Mouse (Mus musculus) retina, postnatal 7 days (tissue): Measurements from ENCODE around the gene Itprip.

Experiments used
- DNase-seq: peaks from one replicate; pipeline ENCODE4 v3.0.0-alpha.2; 2012; ENCODE audit warnings: low read depth, low spot score

Gene Itprip

GRCm38 (mm10) chr19:47915251-47915650 lies 3.8 kb downstream of the Itprip start:
- no peak for DNase-seq

DNA sequence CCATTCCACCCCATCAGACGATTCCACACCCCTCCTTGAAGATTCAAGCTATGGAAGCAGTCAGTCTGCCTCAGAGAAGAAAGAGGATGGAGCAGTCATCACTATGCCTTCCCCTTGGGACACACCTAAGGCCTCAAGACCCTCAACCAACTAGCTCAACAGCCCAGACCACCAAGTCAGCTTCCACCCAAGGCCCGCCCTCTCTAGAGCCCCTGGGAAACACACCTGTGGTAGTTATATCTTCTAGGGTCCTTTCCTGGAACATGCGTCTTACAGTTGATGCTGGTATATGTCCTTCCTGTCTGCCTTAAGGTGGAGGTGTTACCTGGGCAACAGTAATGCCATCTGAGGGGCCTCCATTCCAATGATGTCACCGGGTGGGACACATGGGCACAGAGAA lies 4.9 kb downstream of the Itprip start:
- no peak for DNase-seq

DNA sequence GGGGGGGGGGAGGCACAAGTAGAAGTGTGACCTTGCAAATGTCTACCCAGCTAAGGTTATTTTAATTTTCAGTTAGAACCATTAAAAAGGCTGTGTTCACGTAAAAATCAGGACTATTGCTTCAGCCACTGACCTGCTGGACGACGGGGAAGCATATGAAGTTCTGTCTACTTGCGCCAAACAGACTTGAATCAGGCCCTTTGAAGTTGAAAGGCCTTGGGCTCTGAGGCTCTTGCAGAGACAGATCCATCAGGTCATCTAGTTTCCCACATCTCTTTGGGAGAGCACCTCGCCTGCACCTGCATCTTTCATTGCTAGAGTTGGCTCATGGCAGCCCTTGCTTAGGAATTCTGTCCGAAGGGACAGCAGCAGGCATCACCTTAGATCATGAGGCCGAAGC lies 5.8 kb downstream of the Itprip start:
- no peak for DNase-seq

- no peak for DNase-seq
These were observed 8.3 kb downstream of the Itprip start for GRCm38 (mm10) chr19:47910751-47911150.

- DNase-seq, result no peak
These were observed 8.9 kb downstream of the Itprip start for GRCm38 (mm10) chr19:47910117-47910618.

GRCm38 (mm10) chr19:47909387-47910116 lies 9.5 kb downstream of the Itprip start:
- DNase-seq, result peak; percentile 36

DNA sequence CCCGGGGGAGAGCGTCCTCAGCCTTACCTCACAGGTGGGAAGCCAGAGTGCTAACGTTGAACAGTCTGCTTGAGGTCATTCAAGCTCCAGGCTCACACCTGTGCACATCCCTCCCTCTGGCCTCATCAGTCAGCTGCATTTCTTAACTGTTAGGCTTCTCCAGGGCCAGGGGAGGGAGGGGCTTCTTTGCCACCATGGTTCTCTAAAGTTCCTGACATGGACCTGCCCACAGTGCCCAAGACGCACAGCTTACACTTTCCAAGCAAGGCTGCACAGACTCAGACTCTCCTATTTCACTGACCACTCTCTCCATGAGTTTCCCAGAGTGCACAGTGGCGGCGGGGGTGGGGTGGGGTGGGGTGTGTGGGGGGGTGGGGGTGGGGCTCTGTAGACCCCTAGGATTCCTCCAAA lies 10.1 kb downstream of the Itprip start:
- DNase-seq, result no peak

DNA sequence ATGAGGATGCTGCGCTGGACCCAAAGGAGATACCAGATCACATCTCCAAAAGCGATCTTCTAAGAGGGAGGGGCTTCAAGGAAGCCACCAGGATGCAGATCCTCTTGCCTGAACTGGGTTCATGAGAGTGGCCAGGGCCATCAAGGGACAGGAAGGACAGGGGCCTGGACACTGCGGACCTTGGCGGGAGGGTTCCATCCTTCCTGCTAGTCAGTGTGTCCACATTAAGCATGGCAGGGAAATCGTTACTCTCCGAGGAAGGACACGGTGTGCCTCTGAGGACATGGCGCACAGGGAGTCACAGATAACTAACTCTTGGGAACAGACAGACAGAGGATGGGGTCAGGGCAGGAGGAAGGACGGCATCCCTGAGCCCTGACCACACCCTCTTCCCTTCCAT lies 11.5 kb downstream of the Itprip start:
- DNase-seq, result no peak

DNA sequence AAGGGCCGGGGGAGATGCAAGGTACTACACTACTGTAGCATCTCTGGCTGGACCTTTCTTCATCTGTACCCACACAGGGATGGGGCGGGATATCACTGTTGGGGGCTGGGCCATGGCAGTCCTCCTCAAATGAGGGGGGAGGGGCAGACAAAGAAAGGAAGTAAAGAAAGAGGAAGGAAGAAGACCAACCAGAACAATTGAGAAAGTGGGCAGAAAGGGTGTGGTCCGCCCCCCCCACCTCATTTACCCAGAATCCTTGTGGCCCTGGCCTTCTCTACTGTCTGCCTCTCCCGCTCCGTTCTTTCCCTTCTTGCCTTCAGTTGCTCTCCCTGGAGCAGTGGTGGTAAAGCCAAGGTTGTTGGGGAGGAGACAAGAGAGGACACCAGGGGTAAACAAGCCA lies 13.5 kb downstream of the Itprip start:
- no peak for DNase-seq

DNA sequence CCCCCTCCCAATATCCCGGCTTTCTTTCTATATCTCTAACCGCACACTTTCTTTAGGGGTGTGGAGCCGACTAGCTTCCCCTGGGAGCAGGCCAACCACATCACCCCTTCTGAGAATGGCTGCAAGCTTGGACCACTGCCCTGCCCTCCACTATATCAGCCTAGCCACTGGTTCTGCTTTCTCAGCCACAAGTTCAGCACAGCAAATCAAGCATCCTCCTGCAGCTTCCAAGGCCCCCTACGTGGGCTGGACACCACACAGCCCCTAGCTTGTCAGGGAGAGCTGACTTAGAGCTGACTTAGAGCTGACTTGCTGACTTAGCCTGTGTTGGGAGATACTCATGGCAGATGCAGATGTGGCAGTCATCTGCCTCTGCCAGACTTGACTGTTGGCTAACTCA lies 14.0 kb downstream of the Itprip start:
- no peak for DNase-seq

- no peak for DNase-seq
These were observed 15.4 kb downstream of the Itprip start for GRCm38 (mm10) chr19:47903679-47904078.

DNA sequence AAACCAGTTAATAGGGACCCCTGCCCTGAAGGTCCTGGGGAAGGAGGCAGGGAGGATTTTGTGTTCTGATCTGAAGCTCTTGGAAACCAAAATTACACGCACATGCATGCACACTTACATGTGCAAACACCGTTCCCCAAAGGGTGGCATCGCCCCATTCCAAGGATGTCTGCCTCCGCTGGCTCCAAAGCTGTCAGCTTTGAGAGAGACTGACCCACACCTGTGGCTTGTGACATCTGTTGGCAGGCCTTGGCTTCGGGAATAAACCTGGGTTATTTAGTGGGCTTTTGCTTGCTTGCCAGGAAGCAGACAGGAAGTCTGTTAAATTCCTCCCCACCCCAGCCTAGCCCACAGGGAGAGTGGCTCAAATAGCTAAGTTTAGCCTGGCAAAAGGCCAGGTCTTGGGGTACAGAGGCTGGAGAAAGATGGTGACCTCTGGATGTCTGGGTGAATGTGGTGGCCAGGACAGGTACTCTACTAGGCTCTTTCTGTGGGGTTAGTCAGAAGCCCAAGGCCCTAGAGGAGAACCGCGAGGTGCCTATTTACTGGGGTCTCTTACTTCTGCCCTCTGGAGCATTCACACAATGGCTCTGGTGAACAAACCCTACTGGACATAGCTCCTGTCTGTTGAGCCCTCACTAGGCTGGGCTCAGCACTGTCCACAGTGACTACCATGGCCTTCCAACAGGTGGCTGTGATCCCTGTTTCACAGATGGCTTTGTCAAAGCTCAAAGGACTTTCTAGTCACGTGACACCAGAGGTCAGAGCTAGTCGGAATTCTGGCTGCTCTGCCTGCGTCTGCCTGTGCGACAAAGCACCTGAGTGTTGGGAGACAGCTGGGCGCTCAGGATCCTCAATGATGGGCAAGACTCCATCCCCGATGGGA lies 16.5 kb downstream of the Itprip start:
- DNase-seq, result no peak

- no peak for DNase-seq
These were observed 18.5 kb downstream of the Itprip start for GRCm38 (mm10) chr19:47900558-47900957.

- DNase-seq, result no peak
These were observed 19.1 kb downstream of the Itprip start for GRCm38 (mm10) chr19:47900012-47900411.

DNA sequence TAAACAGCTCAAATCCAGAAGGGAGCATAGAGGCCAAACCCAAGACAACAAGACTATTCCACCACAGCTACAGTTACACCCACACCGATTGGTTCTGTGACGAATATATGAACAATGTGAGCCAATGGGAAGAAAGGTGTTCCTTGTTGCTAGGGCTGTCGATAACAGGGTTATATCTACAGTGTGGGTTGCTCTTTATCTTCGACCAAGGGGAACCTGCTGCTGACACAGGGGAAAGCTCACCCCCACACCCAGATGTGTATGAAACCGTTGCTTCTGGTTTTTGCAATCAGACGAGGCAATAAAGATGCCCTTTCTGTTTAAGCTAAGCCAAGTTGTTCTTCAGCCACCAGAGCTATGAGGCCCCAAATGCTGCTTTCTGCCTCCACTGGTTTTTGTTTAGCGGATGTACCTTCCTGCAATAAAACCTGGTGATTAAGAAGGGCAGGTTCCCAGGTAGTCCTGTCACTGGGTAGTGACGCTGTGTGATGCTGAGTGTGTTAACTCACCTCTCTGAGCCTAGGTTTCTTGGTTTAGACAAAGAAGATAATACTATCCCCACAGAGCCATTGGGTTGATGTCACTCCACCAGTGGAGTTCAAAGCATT lies 20.5 kb downstream of the Itprip start:
- DNase-seq, result no peak

- DNase-seq, result no peak
These were observed 26.0 kb downstream of the Itprip start for GRCm38 (mm10) chr19:47893092-47893491.

GRCm38 (mm10) chr19:47891562-47892312 lies 27.4 kb downstream of the Itprip start:
- no peak for DNase-seq

DNA sequence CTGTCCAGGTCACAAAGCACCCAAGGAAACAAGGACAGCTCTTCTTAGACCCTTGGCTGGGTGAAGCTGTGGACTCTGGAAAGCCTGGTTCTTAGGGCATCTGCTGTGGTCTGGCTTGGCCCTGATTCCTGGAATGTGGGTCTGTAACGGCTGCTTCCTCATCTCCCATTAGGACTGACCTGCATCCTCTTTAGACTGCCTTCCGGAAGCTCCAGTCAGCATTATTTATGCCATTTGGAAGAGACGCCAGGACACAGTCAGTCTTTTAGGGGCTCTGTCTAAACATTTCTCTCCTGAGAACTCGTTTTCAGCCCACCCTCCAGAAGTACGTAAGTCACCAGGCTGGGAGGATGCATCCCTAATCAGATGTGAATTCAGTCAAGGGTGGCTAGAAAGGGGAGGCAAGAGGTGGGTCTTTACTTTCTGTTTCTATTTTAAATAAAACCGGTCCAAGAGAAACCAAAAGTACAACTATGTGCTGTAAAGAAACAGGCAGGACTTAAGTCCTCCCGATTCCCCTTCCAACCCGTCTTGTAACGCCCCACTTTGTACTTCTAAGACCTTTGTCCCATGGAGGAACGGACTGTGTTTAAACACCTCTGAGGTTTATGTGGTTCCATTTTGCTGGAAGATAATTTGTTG lies 28.5 kb downstream of the Itprip start:
- DNase-seq, result no peak

DNA sequence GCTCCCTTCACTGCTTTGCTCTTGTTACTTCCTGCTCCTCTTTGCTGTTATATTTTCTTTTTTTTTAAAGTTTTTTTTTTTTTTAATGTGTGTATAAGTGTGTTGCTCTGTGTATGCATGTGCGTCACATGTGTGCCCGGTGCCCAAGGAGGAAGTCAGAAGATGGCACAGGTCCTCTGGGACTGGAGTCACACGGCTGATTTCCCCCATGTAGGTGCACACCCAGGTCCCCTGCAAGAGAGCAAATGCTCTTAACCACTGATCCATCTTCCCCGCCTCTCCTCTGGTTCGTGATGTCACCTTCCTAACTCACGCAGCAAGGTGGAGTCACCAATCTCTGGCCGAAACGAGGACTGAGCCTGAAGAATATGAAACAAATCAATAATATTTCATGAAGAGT lies 31.1 kb downstream of the Itprip start:
- no peak for DNase-seq

- DNase-seq, result no peak
These were observed 31.7 kb downstream of the Itprip start for GRCm38 (mm10) chr19:47887417-47887816.

DNA sequence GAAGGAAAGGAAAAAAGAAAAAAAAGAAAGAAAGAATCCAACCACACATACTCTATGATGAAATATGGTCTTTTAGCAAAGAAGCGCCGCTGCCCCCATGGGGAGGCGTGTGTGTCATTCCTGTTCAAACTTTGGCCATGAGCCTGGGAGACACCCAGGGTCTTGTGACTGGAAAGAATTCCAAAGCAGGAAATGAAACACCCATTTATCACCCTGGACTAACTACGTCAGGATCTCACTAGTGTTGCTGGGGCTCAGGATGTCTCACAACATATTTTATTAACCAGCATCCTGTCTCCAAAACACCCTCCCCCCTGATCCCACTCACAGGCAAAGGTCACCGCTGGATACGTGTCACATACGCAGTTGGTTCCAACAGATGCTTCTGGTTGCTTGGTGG lies 32.5 kb downstream of the Itprip start:
- no peak for DNase-seq
